Mouse (Mus musculus): Measurements from ENCODE around the gene Arid4a. TPM values are rescaled to one million over a fixed set of nuclear protein-coding genes. Genes with fewer than 3 reads are reported as not detected.

Arid4a gene
- 36.7 and 39.5 TPM in 2 replicates for polyA plus RNA-seq (2016; fragmentation: Nextera tagmentation; extraction: Ambion mirVana)

- H3K4me3 ChIP-seq: peak within 1 kb of the TSS; percentile 98
- H3K9me3 ChIP-seq: no peaks in the 10 kb centered on the region
- peak; percentile 99 for ATAC-seq (ENCODE audit: low FRiP score, low read depth)
- peak within 1 kb of the TSS; percentile 84 for H3K4me2 ChIP-seq (replicated peaks)
- peak within 1 kb of the TSS; percentile 97 for H3K27ac ChIP-seq
- WGBS: under 1% methylated on average over 61 of the region's 61 CpGs
- no peaks in the 10 kb centered on the region for H3K27me3 ChIP-seq (replicated peaks)
- peaks cover 10% of the 10 kb centered on the region; the same call in 1 of the 2 replicates for H3K36me3 ChIP-seq
- peaks cover 21% of the 10 kb centered on the region for H3K4me1 ChIP-seq
- peak within 1 kb of the TSS; percentile 91 for H3K9ac ChIP-seq
Measured at GRCm38 (mm10) chr12:71015363-71016210, at the start of gene Arid4a. TSS of gene Arid4a (plus strand) at chr12:71015990.

GRCm38 (mm10) chr12:70967581-70967980, 48.2 kb upstream of the Arid4a start:
- Histone ChIP-seq H3K27ac (no peak overlapping the region), H3K4me2 (replicated peaks) (peak overlapping the region; percentile 66), H3K9me3 (no peaks in the 10 kb centered on the region), H3K9ac (peak overlapping the region; percentile 69; the same call in 1 of the 2 replicates), H3K4me3 (peak overlapping the region; percentile 62), H3K36me3 (peaks cover 18% of the 10 kb centered on the region), H3K27me3 (replicated peaks) (no peaks in the 10 kb centered on the region), H3K4me1 (no peaks in the 10 kb centered on the region)
- 48% methylated on average over 8 of the region's 8 CpGs for WGBS
- no peak for ATAC-seq (ENCODE audit: low FRiP score, low read depth)

- ATAC-seq (ENCODE audit: low FRiP score, low read depth): peak; percentile 87
- H3K9me3 ChIP-seq: no peaks in the 10 kb centered on the region
- H3K4me2 ChIP-seq (replicated peaks): peak overlapping the region; percentile 66
- peak overlapping the region; percentile 62 for H3K4me3 ChIP-seq
- no peaks in the 10 kb centered on the region for H3K27me3 ChIP-seq (replicated peaks)
- H3K27ac ChIP-seq: peak overlapping the region; percentile 63
- H3K4me1 ChIP-seq: no peaks in the 10 kb centered on the region
- whole genome bisulfite sequencing: under 1% methylated on average over 35 of the region's 35 CpGs
- H3K36me3 ChIP-seq: peaks cover 14% of the 10 kb centered on the region
- H3K9ac ChIP-seq: peak overlapping the region; percentile 69
Measured at GRCm38 (mm10) chr12:70968141-70968790, 47.5 kb upstream of the Arid4a start.

- no peak overlapping the region for H3K27ac ChIP-seq
- ATAC-seq (ENCODE audit: low FRiP score, low read depth): peak; percentile 78
- under 1% methylated on average over 15 of the region's 15 CpGs for WGBS
- H3K4me1 ChIP-seq: no peaks in the 10 kb centered on the region
- no peaks in the 10 kb centered on the region for H3K27me3 ChIP-seq (replicated peaks)
- H3K9ac ChIP-seq: peak overlapping the region; percentile 69
- H3K4me2 ChIP-seq (replicated peaks): peak overlapping the region; percentile 66
- H3K4me3 ChIP-seq: peak overlapping the region; percentile 62
- H3K36me3 ChIP-seq: peaks cover 9% of the 10 kb centered on the region
- no peaks in the 10 kb centered on the region for H3K9me3 ChIP-seq
Measured at GRCm38 (mm10) chr12:70968791-70969307, 46.9 kb upstream of the Arid4a start.

- H3K4me3 ChIP-seq: 0 out of 2 replicates have a peak overlapping the region, but pooled peaks have one; percentile 21
- H3K36me3 ChIP-seq: peaks cover 1% of the 10 kb centered on the region; the same call in 1 of the 2 replicates
- 6% methylated on average over 17 of the region's 17 CpGs for WGBS
- H3K27ac ChIP-seq: no peak overlapping the region
- no peaks in the 10 kb centered on the region for H3K4me1 ChIP-seq
- peak overlapping the region; percentile 53 for H3K4me2 ChIP-seq (replicated peaks)
- no peak overlapping the region for H3K9ac ChIP-seq
- no peak for ATAC-seq (ENCODE audit: low FRiP score, low read depth)
- no peaks in the 10 kb centered on the region for H3K9me3 ChIP-seq
- no peaks in the 10 kb centered on the region for H3K27me3 ChIP-seq (replicated peaks)
Measured at GRCm38 (mm10) chr12:70969485-70970184, 46.2 kb upstream of the Arid4a start.

- no peak overlapping the region for H3K9ac ChIP-seq
- H3K36me3 ChIP-seq: peaks cover under 1% of the 10 kb centered on the region; the same call in 1 of the 2 replicates
- no peaks in the 10 kb centered on the region for H3K27me3 ChIP-seq (replicated peaks)
- ATAC-seq (ENCODE audit: low FRiP score, low read depth): no peak
- peaks cover 12% of the 10 kb centered on the region for H3K4me1 ChIP-seq
- WGBS: 83% methylated on average over 4 of the region's 4 CpGs
- H3K4me3 ChIP-seq: no peak overlapping the region
- H3K9me3 ChIP-seq: no peaks in the 10 kb centered on the region
- no peak overlapping the region for H3K4me2 ChIP-seq (replicated peaks)
- no peak overlapping the region for H3K27ac ChIP-seq
Measured at GRCm38 (mm10) chr12:70973831-70974230, 42.0 kb upstream of the Arid4a start.

- ATAC-seq (ENCODE audit: low FRiP score, low read depth): peak; percentile 99
- H3K4me1 ChIP-seq: peaks cover 12% of the 10 kb centered on the region
- peak within 1 kb of the TSS; percentile 83 for H3K4me3 ChIP-seq
- H3K4me2 ChIP-seq (replicated peaks): peak within 1 kb of the TSS; percentile 74
- H3K36me3 ChIP-seq: peaks cover 7% of the 10 kb centered on the region; the same call in 1 of the 2 replicates
- no peaks in the 10 kb centered on the region for H3K9me3 ChIP-seq
- no peaks in the 10 kb centered on the region for H3K27me3 ChIP-seq (replicated peaks)
- under 1% methylated on average over 71 of the region's 71 CpGs for WGBS
- peak within 1 kb of the TSS; percentile 86 for H3K27ac ChIP-seq
- peak within 1 kb of the TSS; percentile 96 for H3K9ac ChIP-seq
Measured at GRCm38 (mm10) chr12:70974441-70975266, 41.1 kb upstream of the Arid4a start, which contains the start of gene Psma3. TSS of gene Psma3 (plus strand) at chr12:70974621.

GRCm38 (mm10) chr12:70975406-70975805, 40.4 kb upstream of the Arid4a start:
- 32% methylated on average over 10 of the region's 10 CpGs for WGBS
- H3K4me2 ChIP-seq (replicated peaks): peak overlapping the region; percentile 74

GRCm38 (mm10) chr12:70975891-70976290, 39.9 kb upstream of the Arid4a start:
- H3K4me3 ChIP-seq: peak overlapping the region; percentile 83
- H3K36me3 ChIP-seq: peaks cover 10% of the 10 kb centered on the region; the same call in 1 of the 2 replicates
- no peaks in the 10 kb centered on the region for H3K27me3 ChIP-seq (replicated peaks)
- WGBS: 81% methylated on average over 3 of the region's 3 CpGs
- H3K27ac ChIP-seq: no peak overlapping the region
- no peaks in the 10 kb centered on the region for H3K9me3 ChIP-seq
- H3K9ac ChIP-seq: 0 out of 2 replicates have a peak overlapping the region, but pooled peaks have one; percentile 96
- ATAC-seq (ENCODE audit: low FRiP score, low read depth): no peak
- peaks cover 12% of the 10 kb centered on the region for H3K4me1 ChIP-seq
- peak overlapping the region; percentile 74 for H3K4me2 ChIP-seq (replicated peaks)

More at GRCm38 (mm10) chr12:70975406-70975805, 40.4 kb upstream of the Arid4a start:
- no peaks in the 10 kb centered on the region for H3K9me3 ChIP-seq
- ATAC-seq (ENCODE audit: low FRiP score, low read depth): no peak
- H3K27me3 ChIP-seq (replicated peaks): no peaks in the 10 kb centered on the region
- peak overlapping the region; percentile 83 for H3K4me3 ChIP-seq
- peak overlapping the region; percentile 96 for H3K9ac ChIP-seq
- peaks cover 12% of the 10 kb centered on the region for H3K4me1 ChIP-seq
- H3K27ac ChIP-seq: peak overlapping the region; percentile 86; the same call in 1 of the 2 replicates
- peaks cover 7% of the 10 kb centered on the region; the same call in 1 of the 2 replicates for H3K36me3 ChIP-seq

- no peak for ATAC-seq (ENCODE audit: low FRiP score, low read depth)
- no peak overlapping the region for H3K9ac ChIP-seq
- H3K36me3 ChIP-seq: peaks cover 25% of the 10 kb centered on the region
- no peak overlapping the region for H3K27ac ChIP-seq
- H3K4me2 ChIP-seq (replicated peaks): no peak overlapping the region
- peaks cover 12% of the 10 kb centered on the region for H3K4me1 ChIP-seq
- no peaks in the 10 kb centered on the region for H3K9me3 ChIP-seq
- no peak overlapping the region for H3K4me3 ChIP-seq
- WGBS: 91% methylated on average over 7 of the region's 7 CpGs
- no peaks in the 10 kb centered on the region for H3K27me3 ChIP-seq (replicated peaks)
Measured at GRCm38 (mm10) chr12:70978345-70978744, 37.4 kb upstream of the Arid4a start.

Data from neural tube, embryonic 12.5 days (tissue).